Mouse (Mus musculus) kidney, adult 2 months (tissue): Measurements from ENCODE around the gene Gpr135. TPM values are rescaled to one million over a fixed set of nuclear protein-coding genes. Genes with fewer than 3 reads are reported as not detected.
A peak's percentile ranks its signal among the peaks of the same experiment; 100 is the strongest.

ENCODE experiments used
- DNase-seq: peaks from one replicate; pipeline ENCODE4 v3.0.0; 2021
- H3K27ac ChIP-seq: fragments of 200-500 bp; 2 replicates; pipeline ENCODE4 v1.5.1; 2012; ENCODE audit warnings: low read depth, low read length, control low read depth, inconsistent platforms; ENCODE audit not compliant: insufficient read depth
- H3K27me3 ChIP-seq: fragments of 200-500 bp; replicated peaks from 2 replicates; pipeline ENCODE4 v1.6.1; 2012; ENCODE audit warnings: mild to moderate bottlenecking, moderate library complexity, low read length, inconsistent platforms; ENCODE audit not compliant: control insufficient read depth, insufficient read depth
- H3K36me3 ChIP-seq: fragments of 200-500 bp; 2 replicates; pipeline ENCODE4 v1.6.1; 2012; ENCODE audit warnings: mild to moderate bottlenecking, moderate library complexity, low read length, inconsistent platforms; ENCODE audit not compliant: control insufficient read depth, insufficient read depth
- H3K4me1 ChIP-seq: fragments of 200-500 bp; 2 replicates; pipeline ENCODE4 v1.6.1; 2011; ENCODE audit warnings: low read length; ENCODE audit not compliant: control insufficient read depth, insufficient read depth
- H3K4me3 ChIP-seq: fragments of 200-500 bp; 2 replicates; pipeline ENCODE4 v1.5.1; 2011; ENCODE audit warnings: mild to moderate bottlenecking, low read depth, low read length, control low read depth; ENCODE audit not compliant: insufficient read depth
- CTCF ChIP-seq: fragments of 200-500 bp; conservative IDR thresholded peaks from 2 replicates; pipeline ENCODE4 v1.5.1; 2011; ENCODE audit warnings: low read depth, mild to moderate bottlenecking, control low read depth, low read length, moderate library complexity, mixed read lengths; ENCODE audit not compliant: insufficient read depth, insufficient read length
- POLR2A ChIP-seq: fragments of 200-500 bp; IDR thresholded peaks from one replicate; pipeline ENCODE4 v1.6.1; 2011; ENCODE audit warnings: low read depth, low read length, control low read depth
- WGBS: fragments of 180-500 bp; shearing (Covaris S2); methylation state at CpG from one replicate; pipeline ENCODE4 v1.1.7; 2018; 5-methylcytosine and 5-hydroxymethylcytosine counted together
- polyA plus RNA-seq: library from polyadenylated mRNA; depleted of rRNA; stranded (reverse); fragments of >200 nt; gene quantifications from 2 replicates; pipeline ENCODE4 v1.2.3, GENCODE M21; 2012; rRNA removed

Gene Gpr135
- polyA plus RNA-seq, 1 experiment: 3.0 TPM

DNA sequence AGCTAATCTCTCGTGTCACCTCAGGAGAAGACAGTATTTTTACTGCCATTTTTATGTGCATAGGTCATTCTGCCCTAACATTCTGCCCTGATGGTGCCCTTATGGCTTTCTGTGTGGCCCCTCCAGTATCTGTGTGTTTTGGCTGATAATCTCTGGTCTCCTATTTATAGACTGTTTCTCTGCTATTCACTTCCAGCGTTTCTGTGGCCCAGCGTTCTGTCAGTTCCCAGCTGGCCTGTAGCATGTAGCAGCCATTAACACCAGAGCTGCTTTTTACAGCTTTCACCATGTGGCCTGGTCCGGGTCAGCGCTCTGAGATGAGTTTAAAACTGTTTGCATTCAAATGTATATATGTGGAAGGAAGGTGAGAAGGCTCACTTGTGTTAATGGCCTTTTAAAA, 49.4 kb downstream of the Gpr135 start:
- TF ChIP-seq POLR2A: no peak
- 48% methylated on average over 5 of the region's 5 CpGs for WGBS
- Histone ChIP-seq H3K27me3 (no peaks in the 10 kb centered on the region), H3K27ac (no peak overlapping the region), H3K4me3 (no peak overlapping the region), H3K36me3 (no peaks in the 10 kb centered on the region), H3K4me1 (no peaks in the 10 kb centered on the region; the same call in 1 of the 2 replicates)
- peak; percentile 56 for DNase-seq

DNA sequence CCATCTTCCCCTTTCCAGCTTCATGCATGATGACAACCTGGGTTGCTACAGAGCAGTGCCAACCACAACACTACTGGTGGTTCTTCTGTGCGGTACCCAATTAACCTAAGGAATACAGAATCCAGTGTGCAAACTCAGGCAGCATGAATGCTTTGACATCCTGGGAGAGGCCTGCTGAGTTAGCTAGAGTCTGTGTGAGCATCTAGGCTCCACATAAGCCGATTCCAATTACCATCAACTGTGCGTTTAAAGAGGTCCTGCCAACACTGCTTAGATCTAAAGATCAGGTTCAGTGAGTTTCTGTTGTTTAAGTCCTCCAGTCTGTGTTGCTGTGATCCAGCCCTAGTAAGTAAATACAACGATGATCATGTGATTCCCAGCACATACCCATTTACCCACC, 50.6 kb downstream of the Gpr135 start:
- H3K36me3 ChIP-seq: no peaks in the 10 kb centered on the region
- H3K4me1 ChIP-seq: no peaks in the 10 kb centered on the region; the same call in 1 of the 2 replicates
- H3K27ac ChIP-seq: no peak overlapping the region
- no peak for DNase-seq
- 91% methylated on average over 4 of the region's 4 CpGs for WGBS
- no peak overlapping the region for H3K4me3 ChIP-seq
- no peaks in the 10 kb centered on the region for H3K27me3 ChIP-seq
- no peak for TF ChIP-seq POLR2A
- TF ChIP-seq CTCF: no peak

Other genes with a start within 250 kb of the Gpr135 start
- 4.7 and 5.2 TPM in 2 replicates for gene Daam1, start 240.0 kb downstream of the Gpr135 start, polyA plus RNA-seq
- 35.4 and 49.9 TPM in 2 replicates for gene L3hypdh, start 14.3 kb upstream of the Gpr135 start, polyA plus RNA-seq
- 104 and 114 TPM in 2 replicates for gene Jkamp, start 14.5 kb upstream of the Gpr135 start, polyA plus RNA-seq
- not detected in 2 replicates for gene Ccdc175, start 113.9 kb upstream of the Gpr135 start, polyA plus RNA-seq